Mouse (Mus musculus) cerebellum, adult 2 months (tissue): ENCODE measurements around the gene Rab23.

ENCODE experiments used
- CTCF ChIP-seq: fragments of 200-500 bp; IDR thresholded peaks from 2 replicates; pipeline ENCODE4 v1.5.1; 2011; ENCODE audit warnings: low read depth, mild to moderate bottlenecking, control low read depth, low read length, moderate library complexity, borderline replicate concordance; ENCODE audit not compliant: insufficient read depth
- POLR2A ChIP-seq: fragments of 200-500 bp; IDR thresholded peaks from 2 replicates; pipeline ENCODE4 v1.6.1; 2011; ENCODE audit warnings: low read length, control low read depth, borderline replicate concordance; ENCODE audit not compliant: insufficient read depth

DNA sequence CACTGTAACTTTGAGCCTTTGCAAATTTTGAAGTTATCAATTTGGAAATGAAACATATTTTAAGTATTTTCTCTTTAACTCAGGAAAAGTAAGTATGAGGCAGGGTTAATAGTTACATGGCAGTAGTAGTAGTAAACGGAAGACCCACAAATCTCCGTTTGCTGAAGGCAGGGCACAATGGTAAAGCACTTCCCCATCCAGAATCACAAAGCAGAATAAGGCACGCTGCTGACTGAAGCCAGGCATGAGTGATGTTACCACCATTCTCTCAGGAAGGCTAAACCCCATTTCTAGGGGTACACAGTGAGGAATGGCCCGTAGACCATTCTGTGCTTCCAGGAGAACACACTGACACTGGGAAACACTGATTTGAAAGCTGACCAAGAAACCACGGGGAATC, 68.4 kb downstream of the Rab23 start:
- TF ChIP-seq CTCF (no peak), POLR2A (no peak)
